ENCODE assay signal across 16 mouse cellular contexts in genomic region chr2:172394052-172394392, GRCm38 (mm10). TPM values are rescaled to one million over a fixed set of nuclear protein-coding genes. Genes with fewer than 3 reads are reported as not detected.
DNase-seq lines count a peak whose midpoint lies in the region; ATAC-seq and TF ChIP-seq lines count a peak whose summit lies in the region.
"Had no signal": no experiment of that assay in that cellular context is flagged by ENCODE, and none has a peak within 500 bp of the region (broad histone marks: within the 10 kb centered on the region; RNA-seq: fewer than 3 reads in every experiment).

No protein-coding gene starts in this region.

- H3K9me3 ChIP-seq in heart, embryonic 11.5 days (replicated peaks; ENCODE audit: control insufficient read depth, low read length), result no peaks in the 10 kb centered on the region
- H3K9me3 ChIP-seq in lung, embryonic 14.5 days (ENCODE audit: low read depth, low read length), result no peaks in the 10 kb centered on the region
- no peaks in the 10 kb centered on the region for H3K9me3 ChIP-seq in E14TG2a.4 (ENCODE audit: low read length)
- no peaks in the 10 kb centered on the region for H3K9me3 ChIP-seq in liver, embryonic 14.5 days (ENCODE audit: control insufficient read depth, low read length)
- H3K9me3 ChIP-seq: embryonic facial prominence, embryonic 13.5 days; G1E; hindbrain, embryonic 15.5 days; limb, embryonic 12.5 days had no signal

- H3K4me1 ChIP-seq in heart, embryonic 11.5 days (ENCODE audit: control insufficient read depth, insufficient read depth, low read length), result no peaks in the 10 kb centered on the region
- peaks cover 4% of the 10 kb centered on the region; the same call in 1 of the 2 replicates for H3K4me1 ChIP-seq in lung, embryonic 14.5 days (ENCODE audit: insufficient read depth)
- peaks cover 75% of the 10 kb centered on the region for H3K4me1 ChIP-seq in E14TG2a.4 (replicated peaks; ENCODE audit: low read depth, low read length)
- H3K4me1 ChIP-seq in liver, embryonic 14.5 days (replicated peaks; ENCODE audit: control insufficient read depth in 2 of 2, insufficient read depth in 2 of 2, low read length in 1 of 2), result peaks cover 0 to 7% of the 10 kb centered on the region in 2 experiments; a peak in 2 of 4 replicates
- H3K4me1 ChIP-seq: embryonic facial prominence, embryonic 13.5 days; hindbrain, embryonic 15.5 days; limb, embryonic 12.5 days had no signal

- H3K36me3 ChIP-seq in heart, embryonic 11.5 days (ENCODE audit: control insufficient read depth, insufficient read depth, low read length), result no peaks in the 10 kb centered on the region
- H3K36me3 ChIP-seq in lung, embryonic 14.5 days (ENCODE audit: insufficient read depth), result no peaks in the 10 kb centered on the region
- H3K36me3 ChIP-seq in E14TG2a.4 (ENCODE audit: insufficient read depth, low read length), result no peaks in the 10 kb centered on the region
- H3K36me3 ChIP-seq in liver, embryonic 14.5 days (replicated peaks; ENCODE audit: control insufficient read depth, insufficient read depth, low read depth), result no peaks in the 10 kb centered on the region
- H3K36me3 ChIP-seq: embryonic facial prominence, embryonic 13.5 days; G1E; hindbrain, embryonic 15.5 days; limb, embryonic 12.5 days had no signal

- H3K27me3 ChIP-seq in heart, embryonic 11.5 days (ENCODE audit: control insufficient read depth, insufficient read depth, low read length), result no peaks in the 10 kb centered on the region
- no peaks in the 10 kb centered on the region for H3K27me3 ChIP-seq in lung, embryonic 14.5 days (ENCODE audit: insufficient read depth, low read length)
- H3K27me3 ChIP-seq in E14TG2a.4 (ENCODE audit: insufficient read depth, low read length), result no peaks in the 10 kb centered on the region
- no peaks in the 10 kb centered on the region for H3K27me3 ChIP-seq in liver, embryonic 14.5 days (ENCODE audit: control insufficient read depth, insufficient read depth, low read length)
- H3K27me3 ChIP-seq: embryonic facial prominence, embryonic 13.5 days; hindbrain, embryonic 15.5 days had no signal

- TF ChIP-seq EP300 in liver, embryonic 14.5 days (IDR thresholded peaks at IDR 0.05; ENCODE audit: low read depth), result no peak

- no peak for DNase-seq in heart, adult 11 months
- DNase-seq in lung, embryonic 14.5 days, result no peak
- no peak for DNase-seq in lung, postnatal 36 days
- DNase-seq in liver, embryonic 14.5 days (ENCODE audit: low read depth in 3 of 3, low spot score in 3 of 3), result no peak
- DNase-seq in retina, postnatal 1 day, result no peak
- DNase-seq: cerebellum, postnatal 36 days; kidney, adult 2 months had no signal

- no peak overlapping the region for H3K9ac ChIP-seq in heart, embryonic 11.5 days (ENCODE audit: low read depth, low read length)
- H3K9ac ChIP-seq in lung, embryonic 14.5 days, result no peak overlapping the region
- H3K9ac ChIP-seq in liver, embryonic 14.5 days (replicated peaks), result no peak overlapping the region
- H3K9ac ChIP-seq: embryonic facial prominence, embryonic 13.5 days; hindbrain, embryonic 15.5 days; limb, embryonic 12.5 days had no signal

- peak overlapping the region; percentile 46; the same call in 1 of the 2 replicates for H3K4me2 ChIP-seq in heart, embryonic 11.5 days
- peak overlapping the region; percentile 14 for H3K4me2 ChIP-seq in lung, embryonic 14.5 days
- peak overlapping the region; percentile 58 for H3K4me2 ChIP-seq in liver, embryonic 14.5 days (ENCODE audit: low read depth)
- H3K4me2 ChIP-seq: embryonic facial prominence, embryonic 13.5 days; hindbrain, embryonic 15.5 days; limb, embryonic 12.5 days; midbrain, embryonic 11.5 days had no signal

- no peak overlapping the region for H3K4me3 ChIP-seq in heart, embryonic 11.5 days (ENCODE audit: low read depth, low read length)
- H3K4me3 ChIP-seq in lung, embryonic 14.5 days (ENCODE audit: low read depth, low read length), result no peak overlapping the region
- H3K4me3 ChIP-seq in E14TG2a.4 (replicated peaks; ENCODE audit: low read length), result peak overlapping the region; percentile 68
- H3K4me3 ChIP-seq in liver, embryonic 14.5 days (ENCODE audit: insufficient read depth in 1 of 2, low read depth in 2 of 2, low read length in 2 of 2), result peak overlapping the region in 1 of 2 experiments; percentile 33; a peak in 2 of 4 replicates
- H3K4me3 ChIP-seq: embryonic facial prominence, embryonic 13.5 days; hindbrain, embryonic 15.5 days; limb, embryonic 12.5 days had no signal

- TF ChIP-seq CTCF in lung, embryonic 14.5 days (IDR thresholded peaks at IDR 0.05; ENCODE audit: low read depth), result no peak
- TF ChIP-seq CTCF in E14TG2a.4 (conservative IDR thresholded peaks at IDR 0.05; ENCODE audit: low read length), result no peak
- TF ChIP-seq CTCF in liver, embryonic 14.5 days (IDR thresholded peaks at IDR 0.05; ENCODE audit: low read depth), result no peak

- no peak for ATAC-seq in heart, embryonic 11.5 days (replicated peaks; ENCODE audit: insufficient number of reproducible peaks, low FRiP score, low TSS enrichment)
- ATAC-seq in lung, embryonic 14.5 days (ENCODE audit: insufficient read depth), result no peak
- ATAC-seq in liver, embryonic 14.5 days (ENCODE audit: insufficient read depth), result no peak
- no peak for ATAC-seq in granulocyte monocyte progenitor cell, adult 5-6 weeks (replicated peaks; ENCODE audit: poor library complexity, severe bottlenecking)
- ATAC-seq: forebrain, embryonic 14.5 days had no signal

- 47% methylated on average over 2 of the region's 2 CpGs for WGBS in heart, embryonic 11.5 days (ENCODE audit: insufficient replicate concordance)
- 58% methylated on average over 2 of the region's 2 CpGs for WGBS in lung, embryonic 14.5 days
- whole genome bisulfite sequencing in liver, embryonic 14.5 days (ENCODE audit: insufficient replicate concordance), result 42% methylated on average over 2 of the region's 2 CpGs

- H3K27ac ChIP-seq in heart, embryonic 11.5 days (ENCODE audit: low read depth, low read length), result no peak overlapping the region
- H3K27ac ChIP-seq in lung, embryonic 14.5 days (ENCODE audit: low read depth), result no peak overlapping the region
- H3K27ac ChIP-seq in liver, embryonic 14.5 days, result no peak overlapping the region
- H3K27ac ChIP-seq: embryonic facial prominence, embryonic 13.5 days; hindbrain, embryonic 15.5 days; limb, embryonic 12.5 days had no signal

RNA-seq across cellular contexts. Expression of gene Cass4, which starts 0.4 kb away (rescaled TPM):
- 0.89 and 0.94 TPM in 2 replicates for polyA plus RNA-seq in heart, embryonic 11.5 days (2014; fragmentation: Nextera tagmentation; extraction: Ambion mirVana)
- polyA plus RNA-seq in lung, embryonic 14.5 days (2014; fragmentation: Nextera tagmentation; extraction: Ambion mirVana), result 2.6 and 2.7 TPM in 2 replicates
- polyA plus RNA-seq in liver, embryonic 14.5 days (2012; rRNA removed), result 0.30 and 0.45 TPM in 2 replicates
- polyA plus RNA-seq in liver, embryonic 14.5 days (2014; fragmentation: Nextera tagmentation; extraction: Ambion mirVana), result 0.75 and 0.76 TPM in 2 replicates
- total RNA-seq in granulocyte monocyte progenitor cell, adult 5-6 weeks (2014; fragmentation: Nextera tagmentation), result 0.41 and 0.64 TPM in 2 replicates
- 0.93 and 1.4 TPM in 2 replicates for total RNA-seq in granulocyte monocyte progenitor cell, adult 5-6 weeks (2017)

RNA-seq across cellular contexts. Expression of gene Cstf1, which starts 23.5 kb away (rescaled TPM):
- 34.4 and 34.6 TPM in 2 replicates for polyA plus RNA-seq in heart, embryonic 11.5 days (2014; fragmentation: Nextera tagmentation; extraction: Ambion mirVana)
- polyA plus RNA-seq in lung, embryonic 14.5 days (2014; fragmentation: Nextera tagmentation; extraction: Ambion mirVana), result 50.2 and 53.9 TPM in 2 replicates
- 22.9 and 24.0 TPM in 2 replicates for polyA plus RNA-seq in liver, embryonic 14.5 days (2012; rRNA removed)
- polyA plus RNA-seq in liver, embryonic 14.5 days (2014; fragmentation: Nextera tagmentation; extraction: Ambion mirVana), result 23.9 and 25.5 TPM in 2 replicates
- 21.5 and 32.6 TPM in 2 replicates for total RNA-seq in granulocyte monocyte progenitor cell, adult 5-6 weeks (2014; fragmentation: Nextera tagmentation)
- 33.3 and 38.9 TPM in 2 replicates for total RNA-seq in granulocyte monocyte progenitor cell, adult 5-6 weeks (2017)

RNA-seq across cellular contexts. Expression of gene Aurka, which starts 23.7 kb away (rescaled TPM):
- 112 and 115 TPM in 2 replicates for polyA plus RNA-seq in heart, embryonic 11.5 days (2014; fragmentation: Nextera tagmentation; extraction: Ambion mirVana)
- 161 and 165 TPM in 2 replicates for polyA plus RNA-seq in lung, embryonic 14.5 days (2014; fragmentation: Nextera tagmentation; extraction: Ambion mirVana)
- 60.1 and 64.4 TPM in 2 replicates for polyA plus RNA-seq in liver, embryonic 14.5 days (2012; rRNA removed)
- 131 and 142 TPM in 2 replicates for polyA plus RNA-seq in liver, embryonic 14.5 days (2014; fragmentation: Nextera tagmentation; extraction: Ambion mirVana)
- total RNA-seq in granulocyte monocyte progenitor cell, adult 5-6 weeks (2014; fragmentation: Nextera tagmentation), result 18.5 and 36.9 TPM in 2 replicates
- total RNA-seq in granulocyte monocyte progenitor cell, adult 5-6 weeks (2017), result 64.5 and 80.8 TPM in 2 replicates

RNA-seq across cellular contexts. Expression of gene Rtf2, which starts 46.3 kb away (rescaled TPM):
- 52.1 and 55.7 TPM in 2 replicates for polyA plus RNA-seq in heart, embryonic 11.5 days (2014; fragmentation: Nextera tagmentation; extraction: Ambion mirVana)
- 69.7 and 73.6 TPM in 2 replicates for polyA plus RNA-seq in lung, embryonic 14.5 days (2014; fragmentation: Nextera tagmentation; extraction: Ambion mirVana)
- polyA plus RNA-seq in liver, embryonic 14.5 days (2012; rRNA removed), result 17.7 and 22.5 TPM in 2 replicates
- 39.7 and 42.4 TPM in 2 replicates for polyA plus RNA-seq in liver, embryonic 14.5 days (2014; fragmentation: Nextera tagmentation; extraction: Ambion mirVana)
- 44.7 and 59.2 TPM in 2 replicates for total RNA-seq in granulocyte monocyte progenitor cell, adult 5-6 weeks (2014; fragmentation: Nextera tagmentation)
- total RNA-seq in granulocyte monocyte progenitor cell, adult 5-6 weeks (2017), result 147 and 160 TPM in 2 replicates

RNA-seq across cellular contexts. Expression of gene Fam210b, which starts 48.7 kb away (rescaled TPM):
- 24.1 and 26.6 TPM in 2 replicates for polyA plus RNA-seq in heart, embryonic 11.5 days (2014; fragmentation: Nextera tagmentation; extraction: Ambion mirVana)
- polyA plus RNA-seq in lung, embryonic 14.5 days (2014; fragmentation: Nextera tagmentation; extraction: Ambion mirVana), result 29.9 and 31.0 TPM in 2 replicates
- polyA plus RNA-seq in liver, embryonic 14.5 days (2012; rRNA removed), result 44.5 and 61.2 TPM in 2 replicates
- polyA plus RNA-seq in liver, embryonic 14.5 days (2014; fragmentation: Nextera tagmentation; extraction: Ambion mirVana), result 107 and 109 TPM in 2 replicates
- total RNA-seq in granulocyte monocyte progenitor cell, adult 5-6 weeks (2014; fragmentation: Nextera tagmentation), result 3.9 and 4.8 TPM in 2 replicates
- 1.4 and 2.8 TPM in 2 replicates for total RNA-seq in granulocyte monocyte progenitor cell, adult 5-6 weeks (2017)
